Mouse (Mus musculus) ES-E14 (cell line): ENCODE data around the gene Gjd2. TPM values are rescaled to one million over a fixed set of nuclear protein-coding genes. Genes with fewer than 3 reads are reported as not detected.

Experiments
- DNase-seq: peaks from one replicate; pipeline ENCODE4 v3.0.0-alpha.2; 2013; ENCODE audit warnings: low read depth, low spot score
- H3K27ac ChIP-seq: 2 replicates; pipeline ENCODE4 v1.5.1; 2012; ENCODE audit warnings: low read depth, mild to moderate bottlenecking, low read length, moderate library complexity, mixed read lengths; ENCODE audit not compliant: poor library complexity, insufficient read depth, severe bottlenecking
- H3K36me3 ChIP-seq: 2 replicates; pipeline ENCODE4 v1.6.1; 2012; ENCODE audit warnings: mild to moderate bottlenecking, low read length, moderate library complexity, mixed read lengths; ENCODE audit not compliant: control insufficient read depth, poor library complexity, insufficient read depth, severe bottlenecking
- H3K4me1 ChIP-seq, 2 experiments: fragments of 150-350 bp in 1 of 2; sonication (generic) in 1 of 2; 2 replicates each; pipeline ENCODE4 v1.6.1; 2012; ENCODE audit warnings: low read length in 2 of 2, mild to moderate bottlenecking in 1 of 2, mixed read lengths in 1 of 2; ENCODE audit not compliant: control insufficient read depth in 2 of 2, insufficient read depth in 2 of 2, poor library complexity in 1 of 2
- H3K4me3 ChIP-seq, 2 experiments: fragments of 150-350 bp in 1 of 2; sonication (generic) in 1 of 2; 2 replicates each; pipeline ENCODE4 v1.5.1; 2012; ENCODE audit warnings: low read length in 2 of 2, low read depth in 1 of 2, mild to moderate bottlenecking in 1 of 2, mixed read lengths in 1 of 2; ENCODE audit not compliant: insufficient read depth in 1 of 2, poor library complexity in 1 of 2, severe bottlenecking in 1 of 2
- H3K9ac ChIP-seq: 2 replicates; pipeline ENCODE4 v1.6.1; 2012; ENCODE audit warnings: low read depth, mild to moderate bottlenecking, low read length, mixed read lengths; ENCODE audit not compliant: poor library complexity, insufficient read depth, severe bottlenecking
- H3K9me3 ChIP-seq: fragments of 150-350 bp; sonication (generic); 2 replicates; pipeline ENCODE4 v1.6.1; 2012; ENCODE audit warnings: low read depth, mild to moderate bottlenecking, low read length; ENCODE audit not compliant: control insufficient read depth, insufficient read depth
- CHD2 ChIP-seq: IDR thresholded peaks from 2 replicates; pipeline ENCODE4 v1.6.1; 2014; ENCODE audit warnings: mild to moderate bottlenecking, low read depth, low read length, inconsistent platforms
- HCFC1 ChIP-seq: IDR thresholded peaks from 2 replicates; pipeline ENCODE4 v1.6.1; 2012; ENCODE audit warnings: low read length, inconsistent platforms, borderline replicate concordance; ENCODE audit not compliant: insufficient read depth
- MAFK ChIP-seq: IDR thresholded peaks from 2 replicates; pipeline ENCODE4 v1.6.1; 2014; ENCODE audit warnings: mild to moderate bottlenecking, low read depth, low read length, inconsistent platforms; ENCODE audit not compliant: insufficient read depth
- ZC3H11A ChIP-seq: IDR thresholded peaks from 2 replicates; pipeline ENCODE4 v1.6.1; 2012; ENCODE audit warnings: low read depth, mild to moderate bottlenecking, inconsistent platforms, low read length, borderline replicate concordance
- ZNF384 ChIP-seq: IDR thresholded peaks from 2 replicates; pipeline ENCODE4 v1.6.1; 2012; ENCODE audit warnings: low read depth, low read length, inconsistent platforms
- in situ Hi-C, 2 experiments: fragments of 600-800 bp; cut with MboI; formaldehyde crosslinking; loops; one replicate each; pipeline ENCODE4 v1.15.1; 2025; ENCODE audit warnings: low sequenced_read_pairs in 2 of 2, inconsistent platforms in 1 of 2; ENCODE audit not compliant: unreplicated experiment in 2 of 2
- total RNA-seq: library from RNA; depleted of rRNA; stranded (reverse); fragments of 300-350 nt; gene quantifications from 2 replicates; pipeline ENCODE4 v1.2.3, GENCODE M21; 2012

Gene Gjd2
- total RNA-seq, 1 experiment, result not detected

- Histone ChIP-seq H3K9ac (no peak overlapping the region), H3K36me3 (no peaks in the 10 kb centered on the region), H3K4me1 (no peaks in the 10 kb centered on the region), H3K9me3 (no peaks in the 10 kb centered on the region), H3K27ac (no peak overlapping the region), H3K4me3 (no peak overlapping the region)
- in situ Hi-C loops, result no loop called here
- DNase-seq, result no peak
- TF ChIP-seq CHD2, result no peak
- no peak for TF ChIP-seq ZNF384
- TF ChIP-seq HCFC1, result no peak
- TF ChIP-seq MAFK, result no peak
These were observed 36.7 kb upstream of the Gjd2 start for GRCm38 (mm10) chr2:114050150-114050549.

- Histone ChIP-seq H3K9ac (no peak overlapping the region), H3K4me1 (no peaks in the 10 kb centered on the region), H3K36me3 (no peaks in the 10 kb centered on the region), H3K27ac (no peak overlapping the region), H3K9me3 (no peaks in the 10 kb centered on the region), H3K4me3 (no peak overlapping the region)
- TF ChIP-seq MAFK (no peak), ZNF384 (no peak), ZC3H11A (no peak), HCFC1 (no peak), CHD2 (no peak)
- no peak for DNase-seq
- in situ Hi-C loops, result no loop called here
These were observed 36.0 kb upstream of the Gjd2 start for GRCm38 (mm10) chr2:114049372-114049771.

GRCm38 (mm10) chr2:114047960-114048611 is 34.7 kb upstream of the Gjd2 start:
- no peaks in the 10 kb centered on the region for H3K4me1 ChIP-seq
- no peak overlapping the region for H3K9ac ChIP-seq
- TF ChIP-seq HCFC1 (no peak), MAFK (no peak), ZC3H11A (no peak), CHD2 (no peak), ZNF384 (no peak)
- H3K4me3 ChIP-seq, result no peak overlapping the region
- H3K27ac ChIP-seq, result no peak overlapping the region
- H3K36me3 ChIP-seq, result no peaks in the 10 kb centered on the region
- no peaks in the 10 kb centered on the region for H3K9me3 ChIP-seq
- in situ Hi-C loops, result no loop called here
- DNase-seq, result no peak

- in situ Hi-C loops, result no loop called here
- Histone ChIP-seq H3K4me1 (no peaks in the 10 kb centered on the region), H3K9me3 (no peaks in the 10 kb centered on the region), H3K36me3 (no peaks in the 10 kb centered on the region), H3K27ac (no peak overlapping the region), H3K9ac (no peak overlapping the region), H3K4me3 (no peak overlapping the region)
- TF ChIP-seq CHD2, result no peak
- no peak for TF ChIP-seq MAFK
- no peak for TF ChIP-seq ZC3H11A
- no peak for TF ChIP-seq ZNF384
- TF ChIP-seq HCFC1, result no peak
- no peak for DNase-seq
These were observed 32.8 kb upstream of the Gjd2 start for GRCm38 (mm10) chr2:114046151-114046664.

- Histone ChIP-seq H3K36me3 (no peaks in the 10 kb centered on the region), H3K27ac (no peak overlapping the region), H3K4me3 (no peak overlapping the region), H3K9me3 (no peaks in the 10 kb centered on the region), H3K9ac (no peak overlapping the region), H3K4me1 (no peaks in the 10 kb centered on the region)
- TF ChIP-seq MAFK (no peak), CHD2 (no peak), ZC3H11A (no peak), ZNF384 (no peak), HCFC1 (no peak)
- DNase-seq, result no peak
- in situ Hi-C loops, result no loop called here
These were observed 24.5 kb upstream of the Gjd2 start for GRCm38 (mm10) chr2:114037926-114038325.
